Mouse (Mus musculus): Measurements from ENCODE around the gene Dock2. TPM values are rescaled to one million over a fixed set of nuclear protein-coding genes. Genes with fewer than 3 reads are reported as not detected.

Gene Dock2
- polyA plus RNA-seq, 1 experiment, result 0.01 TPM

DNA sequence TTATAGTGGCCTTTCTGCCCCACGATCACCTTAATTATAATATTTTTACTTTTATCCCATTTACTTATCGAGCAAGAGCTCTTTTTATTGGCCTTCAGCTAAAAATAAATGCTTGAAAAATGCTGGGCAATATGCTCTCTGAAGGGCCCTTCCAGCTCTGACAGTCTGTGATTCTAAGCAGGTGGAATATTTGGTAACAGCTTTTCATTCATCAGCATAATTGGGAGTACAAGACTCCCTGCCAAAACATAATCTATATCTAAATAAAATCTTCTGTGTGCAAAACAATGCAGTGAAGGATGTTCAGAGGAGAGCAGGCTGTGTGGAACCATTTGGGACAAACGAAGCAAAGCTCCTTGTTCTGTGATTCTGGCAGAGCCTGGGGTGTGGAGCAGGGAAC lies 492.4 kb downstream of the Dock2 start:
- Histone ChIP-seq H3K4me3 (replicated peaks) (no peak overlapping the region), H3K36me3 (ENCODE audit: control insufficient read depth) (no peaks in the 10 kb centered on the region), H3K9me3 (ENCODE audit: control insufficient read depth, low read length) (no peaks in the 10 kb centered on the region), H3K4me1 (ENCODE audit: control insufficient read depth) (no peaks in the 10 kb centered on the region), H3K27me3 (ENCODE audit: control insufficient read depth) (no peaks in the 10 kb centered on the region)
- TF ChIP-seq TAL1 (IDR thresholded peaks at IDR 0.05; ENCODE audit: low read length) (no peak), GATA1 (IDR thresholded peaks at IDR 0.05; ENCODE audit: low read length) (no peak)

DNA sequence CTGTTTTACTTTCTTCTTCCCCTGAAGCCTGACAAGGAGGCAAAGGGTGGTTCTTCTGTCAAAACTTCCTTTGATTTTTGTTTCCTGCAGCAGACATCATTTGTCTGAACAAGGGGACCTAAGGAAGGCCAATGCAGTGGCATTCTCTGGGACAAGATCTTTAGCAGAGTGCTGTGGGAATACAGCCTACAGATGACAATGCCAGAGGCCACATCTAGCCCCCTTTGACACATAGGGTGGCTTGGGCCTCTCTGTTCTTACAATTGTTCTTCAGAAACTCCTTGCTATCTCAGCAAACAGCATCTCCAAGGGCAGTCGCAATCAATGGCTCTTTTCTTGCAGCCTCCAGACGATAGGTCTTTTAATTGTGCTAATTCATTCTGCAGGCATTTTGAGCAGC lies 493.0 kb downstream of the Dock2 start:
- Histone ChIP-seq H3K9me3 (ENCODE audit: control insufficient read depth, low read length) (no peaks in the 10 kb centered on the region), H3K27me3 (ENCODE audit: control insufficient read depth) (no peaks in the 10 kb centered on the region), H3K36me3 (ENCODE audit: control insufficient read depth) (no peaks in the 10 kb centered on the region), H3K4me3 (replicated peaks) (no peak overlapping the region), H3K4me1 (ENCODE audit: control insufficient read depth) (no peaks in the 10 kb centered on the region)
- TF ChIP-seq GATA1 (IDR thresholded peaks at IDR 0.05; ENCODE audit: low read length) (no peak), TAL1 (IDR thresholded peaks at IDR 0.05; ENCODE audit: low read length) (no peak)

DNA sequence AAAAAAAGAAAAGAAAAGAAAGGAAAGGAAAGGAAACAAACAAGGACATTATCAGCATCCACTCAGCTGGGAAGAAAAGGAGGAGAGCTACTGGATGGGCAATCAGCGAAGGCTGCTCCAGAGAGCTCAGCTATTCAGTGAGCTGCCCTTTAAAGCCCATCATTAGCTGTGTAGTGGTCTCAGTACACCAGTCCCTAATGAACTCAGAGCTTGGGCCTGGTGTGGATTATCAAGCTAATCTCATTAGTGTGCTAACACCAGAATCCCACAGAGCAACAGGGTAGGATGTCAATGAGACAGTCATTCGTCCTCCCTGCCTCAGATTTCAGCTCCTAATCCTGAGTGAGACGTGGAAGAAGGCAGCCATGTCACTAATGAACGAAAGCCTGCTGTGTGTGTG lies 493.4 kb downstream of the Dock2 start:
- Histone ChIP-seq H3K27me3 (ENCODE audit: control insufficient read depth) (no peaks in the 10 kb centered on the region), H3K4me3 (replicated peaks) (no peak overlapping the region), H3K36me3 (ENCODE audit: control insufficient read depth) (no peaks in the 10 kb centered on the region), H3K9me3 (ENCODE audit: control insufficient read depth, low read length) (no peaks in the 10 kb centered on the region), H3K4me1 (ENCODE audit: control insufficient read depth) (no peaks in the 10 kb centered on the region)
- TF ChIP-seq GATA1 (IDR thresholded peaks at IDR 0.05; ENCODE audit: low read length) (no peak), TAL1 (IDR thresholded peaks at IDR 0.05; ENCODE audit: low read length) (no peak)

DNA sequence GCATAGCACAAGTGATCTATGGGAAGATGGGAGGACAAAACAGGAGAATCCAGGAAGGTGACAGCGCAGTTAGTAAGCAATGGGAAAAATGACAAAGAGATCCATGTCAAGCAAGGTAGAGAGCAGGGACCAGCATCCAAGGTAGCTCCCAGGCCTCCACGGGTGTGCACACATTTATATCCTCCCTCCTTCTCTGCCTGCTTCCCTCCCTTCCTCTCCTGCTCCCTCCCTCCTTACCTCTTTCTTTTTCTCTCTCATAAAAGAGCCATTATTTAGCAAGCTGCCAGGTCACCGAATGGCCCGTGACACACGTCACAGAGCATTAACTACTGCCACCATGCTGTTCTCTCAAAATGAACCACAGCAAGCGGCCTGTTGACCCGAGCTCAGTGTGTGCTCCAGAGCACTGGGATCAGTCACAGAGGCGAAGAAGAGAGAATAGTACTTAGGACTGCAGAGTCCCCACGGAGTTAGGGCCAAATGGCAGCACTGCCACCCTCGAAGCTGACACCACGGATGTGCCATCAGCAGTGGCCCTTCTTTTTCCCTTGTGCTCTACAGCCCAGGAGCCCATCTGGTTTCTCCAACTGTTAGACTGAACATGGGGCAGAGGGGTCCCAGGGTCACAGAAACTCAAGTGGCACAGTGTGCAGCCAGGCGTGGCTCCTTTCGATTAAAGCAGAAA lies 499.4 kb downstream of the Dock2 start:
- no peak overlapping the region for H3K4me3 ChIP-seq (replicated peaks)
- H3K36me3 ChIP-seq (ENCODE audit: control insufficient read depth), result no peaks in the 10 kb centered on the region
- H3K4me1 ChIP-seq (ENCODE audit: control insufficient read depth), result no peaks in the 10 kb centered on the region
- H3K27me3 ChIP-seq (ENCODE audit: control insufficient read depth), result no peaks in the 10 kb centered on the region
- TF ChIP-seq TAL1 (IDR thresholded peaks at IDR 0.05; ENCODE audit: low read length), result no peak
- TF ChIP-seq GATA1 (IDR thresholded peaks at IDR 0.05; ENCODE audit: low read length), result no peak
- no peaks in the 10 kb centered on the region for H3K9me3 ChIP-seq (ENCODE audit: control insufficient read depth, low read length)

DNA sequence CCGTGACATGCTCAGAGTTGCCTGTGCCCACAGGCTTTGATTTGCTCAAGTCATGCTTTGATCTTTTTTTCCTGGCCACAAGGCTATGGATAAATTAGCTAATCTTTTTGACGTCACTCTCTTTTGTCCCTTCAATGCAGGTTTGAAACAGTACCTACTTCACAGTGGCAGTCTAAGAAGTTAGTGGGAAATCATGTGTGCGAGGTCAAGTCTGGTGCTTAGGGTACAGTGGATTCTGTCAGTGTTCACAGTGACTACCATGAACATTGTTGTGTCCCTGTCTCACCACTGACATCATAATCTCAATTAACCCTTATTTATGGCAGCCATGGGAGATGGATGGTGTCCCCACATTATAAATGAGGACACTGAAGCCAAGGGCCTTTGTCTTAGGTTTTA lies 506.6 kb downstream of the Dock2 start:
- Histone ChIP-seq H3K36me3 (ENCODE audit: control insufficient read depth) (no peaks in the 10 kb centered on the region), H3K4me1 (ENCODE audit: control insufficient read depth) (no peaks in the 10 kb centered on the region), H3K27me3 (ENCODE audit: control insufficient read depth) (no peaks in the 10 kb centered on the region), H3K9me3 (ENCODE audit: control insufficient read depth, low read length) (no peaks in the 10 kb centered on the region), H3K4me3 (replicated peaks) (no peak overlapping the region)
- no peak for TF ChIP-seq TAL1 (IDR thresholded peaks at IDR 0.05; ENCODE audit: low read length)
- no peak for TF ChIP-seq GATA1 (IDR thresholded peaks at IDR 0.05; ENCODE audit: low read length)

DNA sequence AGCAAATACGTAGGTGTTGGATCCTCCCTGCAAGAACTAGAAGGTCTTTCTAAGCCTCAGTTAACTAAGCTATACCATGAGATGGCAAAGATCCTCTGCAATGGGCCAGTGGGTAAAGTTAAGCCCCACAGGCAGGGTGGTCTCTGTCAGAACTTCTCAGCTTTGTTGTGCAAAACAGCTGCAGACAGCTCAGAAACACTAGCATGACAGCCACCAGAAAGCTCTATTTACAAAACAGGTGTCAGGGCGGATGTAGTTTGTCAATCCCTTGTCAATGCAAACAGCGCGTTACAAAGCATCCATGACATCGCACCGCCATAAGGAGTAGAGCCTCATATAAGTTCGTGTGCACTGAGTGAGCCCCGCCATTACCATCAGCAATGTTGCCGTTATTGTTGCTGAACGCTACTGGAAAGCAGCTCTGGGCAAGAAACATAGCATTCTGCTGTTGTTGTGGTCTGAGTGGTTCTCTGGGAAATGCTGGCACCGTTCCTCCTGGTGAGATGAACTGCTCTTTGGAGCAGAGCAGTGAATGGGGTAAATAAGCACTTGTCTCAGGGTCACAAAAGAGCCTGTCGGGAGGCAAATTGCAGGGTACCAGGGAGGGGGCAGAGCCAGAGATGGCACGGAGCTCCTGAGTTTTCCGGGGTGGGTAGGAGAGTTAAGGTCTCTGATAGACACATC lies 507.2 kb downstream of the Dock2 start:
- TF ChIP-seq TAL1 (IDR thresholded peaks at IDR 0.05; ENCODE audit: low read length) (no peak), GATA1 (IDR thresholded peaks at IDR 0.05; ENCODE audit: low read length) (no peak)
- no peak overlapping the region for H3K4me3 ChIP-seq (replicated peaks)
- no peaks in the 10 kb centered on the region for H3K9me3 ChIP-seq (ENCODE audit: control insufficient read depth, low read length)
- H3K27me3 ChIP-seq (ENCODE audit: control insufficient read depth), result no peaks in the 10 kb centered on the region
- H3K36me3 ChIP-seq (ENCODE audit: control insufficient read depth), result no peaks in the 10 kb centered on the region
- H3K4me1 ChIP-seq (ENCODE audit: control insufficient read depth), result no peaks in the 10 kb centered on the region

DNA sequence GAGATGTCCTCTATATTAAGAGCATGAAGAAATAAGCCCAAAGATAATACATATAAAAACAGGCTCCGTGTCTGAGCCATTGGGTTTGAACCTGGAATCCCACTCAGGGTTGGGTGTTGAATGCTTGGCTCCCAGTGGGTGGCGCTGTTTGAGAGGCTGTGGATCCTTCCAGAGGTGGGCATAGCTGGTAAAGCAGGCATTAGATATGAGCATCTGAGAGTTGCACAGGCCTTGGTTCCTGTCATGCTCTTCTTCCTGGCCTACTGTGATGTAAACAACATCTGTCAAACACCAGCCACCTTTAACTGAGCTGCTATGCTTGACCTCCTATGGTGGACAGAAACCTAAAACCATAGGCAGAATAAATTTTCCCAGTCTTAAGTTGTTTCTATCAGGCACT lies 507.8 kb downstream of the Dock2 start:
- Histone ChIP-seq H3K27me3 (ENCODE audit: control insufficient read depth) (no peaks in the 10 kb centered on the region), H3K4me1 (ENCODE audit: control insufficient read depth) (no peaks in the 10 kb centered on the region), H3K4me3 (replicated peaks) (no peak overlapping the region), H3K9me3 (ENCODE audit: control insufficient read depth, low read length) (no peaks in the 10 kb centered on the region), H3K36me3 (ENCODE audit: control insufficient read depth) (no peaks in the 10 kb centered on the region)
- no peak for TF ChIP-seq TAL1 (IDR thresholded peaks at IDR 0.05; ENCODE audit: low read length)
- no peak for TF ChIP-seq GATA1 (IDR thresholded peaks at IDR 0.05; ENCODE audit: low read length)

DNA sequence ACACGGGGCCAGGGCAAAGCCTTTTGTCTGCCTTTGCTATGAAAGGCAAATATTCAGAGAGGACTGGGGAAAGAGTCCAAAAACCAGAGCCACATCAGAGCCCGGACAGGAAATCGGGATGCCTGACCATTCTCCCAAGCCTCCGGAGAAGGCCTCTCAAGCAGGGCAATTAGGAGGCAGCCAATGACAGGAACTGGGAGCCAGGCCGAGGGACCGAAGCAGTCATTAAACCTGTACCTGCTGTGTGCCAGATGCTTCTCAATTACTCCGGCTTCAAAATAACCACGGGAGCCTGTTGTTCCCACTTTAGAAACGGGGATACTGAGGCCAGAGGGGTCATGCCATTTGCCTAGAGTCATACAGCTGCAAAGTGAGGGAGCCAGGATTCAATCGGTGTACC lies 511.7 kb downstream of the Dock2 start:
- TF ChIP-seq TAL1 (IDR thresholded peaks at IDR 0.05; ENCODE audit: low read length) (no peak), GATA1 (IDR thresholded peaks at IDR 0.05; ENCODE audit: low read length) (no peak)
- Histone ChIP-seq H3K9me3 (ENCODE audit: control insufficient read depth, low read length) (no peaks in the 10 kb centered on the region), H3K4me1 (ENCODE audit: control insufficient read depth) (no peaks in the 10 kb centered on the region), H3K4me3 (replicated peaks) (no peak overlapping the region), H3K36me3 (ENCODE audit: control insufficient read depth) (no peaks in the 10 kb centered on the region), H3K27me3 (ENCODE audit: control insufficient read depth) (no peaks in the 10 kb centered on the region)

DNA sequence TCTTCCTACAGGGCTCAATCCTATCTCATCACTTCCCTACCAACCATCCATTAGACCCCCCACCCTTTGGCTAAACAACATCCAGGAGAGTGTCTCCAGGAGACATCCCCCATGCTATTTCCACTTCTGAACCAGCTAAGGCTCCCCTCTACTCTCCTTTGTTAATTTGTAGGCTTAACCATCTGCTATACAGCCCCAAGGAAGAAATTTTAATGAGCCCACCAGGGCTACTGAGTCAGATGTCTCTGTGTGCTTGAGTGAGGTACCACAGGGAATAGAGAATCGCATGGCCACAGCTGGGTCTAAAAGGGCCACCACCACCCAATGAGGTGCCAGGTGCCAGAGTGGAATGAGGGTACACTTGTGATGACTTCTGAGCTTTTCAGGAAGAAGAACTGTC lies 519.6 kb downstream of the Dock2 start:
- Histone ChIP-seq H3K27me3 (ENCODE audit: control insufficient read depth) (no peaks in the 10 kb centered on the region), H3K36me3 (ENCODE audit: control insufficient read depth) (no peaks in the 10 kb centered on the region), H3K4me1 (ENCODE audit: control insufficient read depth) (no peaks in the 10 kb centered on the region), H3K9me3 (ENCODE audit: control insufficient read depth, low read length) (no peaks in the 10 kb centered on the region), H3K4me3 (replicated peaks) (no peak overlapping the region)
- TF ChIP-seq TAL1 (IDR thresholded peaks at IDR 0.05; ENCODE audit: low read length) (no peak), GATA1 (IDR thresholded peaks at IDR 0.05; ENCODE audit: low read length) (no peak)
